Mouse (Mus musculus) fat pad, adult 2 months (tissue): ENCODE measurements around the gene Spg11.
"Not testable (repeated sequence)": the region's sequence is repeated elsewhere in the genome, so short reads cannot be mapped to it uniquely, and the experiment has no call there.

Source experiments
- DNase-seq: peaks from one replicate; pipeline ENCODE4 v3.0.0-alpha.2; 2011; ENCODE audit warnings: low read depth, low spot score; ENCODE audit errors: extremely low read depth

Gene Spg11

DNA sequence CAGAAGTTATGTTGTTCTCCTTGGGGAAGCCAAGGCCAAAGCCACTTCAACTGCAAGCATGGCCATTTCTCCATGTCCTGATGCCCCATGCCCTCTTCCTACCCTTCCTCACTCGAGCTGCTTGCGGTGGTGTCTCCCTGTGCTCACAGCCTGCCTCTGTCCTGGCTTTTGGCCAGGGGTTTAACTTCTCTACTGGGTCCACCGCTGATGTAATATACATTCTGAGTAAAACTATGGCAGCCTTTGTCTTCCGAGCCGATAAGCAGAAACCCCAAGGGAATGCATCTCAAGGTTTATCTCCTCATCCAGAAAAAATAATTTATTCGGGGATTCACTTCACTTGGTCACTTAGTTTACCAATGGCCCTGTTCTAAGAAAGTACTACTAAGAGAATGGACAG, 28.5 kb upstream of the Spg11 start:
- no peak for DNase-seq

DNA sequence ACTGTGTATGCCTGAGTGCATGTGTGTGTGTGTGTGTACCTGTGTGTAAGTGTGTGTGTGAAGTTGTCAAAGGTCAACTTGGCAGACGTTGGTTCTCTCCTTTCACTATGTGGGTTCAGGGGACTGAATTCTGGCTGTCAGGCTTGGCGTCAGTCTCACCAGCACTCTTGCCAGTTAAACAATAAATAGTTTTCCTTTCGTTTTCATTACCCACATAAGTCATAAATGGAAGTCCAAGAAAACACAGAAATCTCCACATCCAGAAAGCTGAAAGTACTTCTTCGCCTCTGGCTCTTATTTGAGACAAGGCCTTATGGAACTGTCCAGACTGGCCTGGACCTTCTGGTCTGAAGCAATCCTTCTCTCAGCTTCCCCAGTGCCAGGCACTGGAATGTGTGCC, 27.6 kb upstream of the Spg11 start:
- no peak for DNase-seq

DNA sequence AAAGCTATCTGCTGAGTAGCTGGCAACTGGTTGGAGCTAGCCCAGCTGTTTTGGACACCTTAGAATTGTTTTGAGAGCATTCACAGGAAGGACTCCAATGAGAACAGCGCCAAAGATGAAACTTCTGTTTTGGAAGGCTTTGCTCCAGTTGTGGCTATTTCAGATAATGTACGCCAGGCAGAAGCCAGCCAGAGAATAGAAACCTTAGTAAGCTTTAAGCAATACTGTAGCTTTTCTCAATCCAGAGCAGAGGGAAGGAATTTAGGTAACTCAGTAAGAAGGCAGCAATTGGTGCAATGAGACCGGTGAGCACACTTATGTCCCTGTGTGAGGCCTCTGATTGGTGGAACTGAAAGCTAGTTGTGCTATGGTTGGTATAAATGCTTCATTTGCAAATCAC, 24.9 kb upstream of the Spg11 start:
- peak; percentile 59 for DNase-seq

DNA sequence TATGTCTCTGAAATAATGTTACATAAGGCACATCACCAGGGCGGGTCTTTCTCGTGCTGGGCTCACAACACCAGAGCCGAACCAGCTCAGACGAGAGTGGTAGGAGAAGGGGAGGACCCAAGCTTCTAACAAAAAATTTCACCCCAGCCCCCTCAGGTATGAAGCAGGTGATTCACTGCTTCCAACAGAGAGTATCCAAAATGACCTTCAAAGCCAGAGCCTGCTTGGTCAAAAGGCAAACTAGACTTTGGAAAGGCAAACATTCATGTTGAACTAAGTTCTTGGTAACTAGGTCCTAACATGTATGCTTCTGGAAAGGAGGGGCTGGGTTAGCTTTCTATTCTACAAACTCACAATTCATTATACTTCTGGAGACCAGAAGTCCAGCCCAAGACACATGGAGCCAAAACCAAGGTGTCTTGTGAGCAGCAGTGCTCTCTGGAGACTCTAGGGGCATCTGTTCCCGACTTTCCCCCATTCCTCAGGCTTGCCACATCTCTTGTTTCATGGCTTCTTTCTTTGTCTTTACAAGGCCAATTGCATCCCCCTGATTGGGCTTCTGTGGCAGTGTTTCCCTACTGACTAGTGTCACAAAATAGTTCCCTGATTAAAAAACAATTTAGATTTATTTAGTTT, 23.3 kb upstream of the Spg11 start:
- no peak for DNase-seq

DNA sequence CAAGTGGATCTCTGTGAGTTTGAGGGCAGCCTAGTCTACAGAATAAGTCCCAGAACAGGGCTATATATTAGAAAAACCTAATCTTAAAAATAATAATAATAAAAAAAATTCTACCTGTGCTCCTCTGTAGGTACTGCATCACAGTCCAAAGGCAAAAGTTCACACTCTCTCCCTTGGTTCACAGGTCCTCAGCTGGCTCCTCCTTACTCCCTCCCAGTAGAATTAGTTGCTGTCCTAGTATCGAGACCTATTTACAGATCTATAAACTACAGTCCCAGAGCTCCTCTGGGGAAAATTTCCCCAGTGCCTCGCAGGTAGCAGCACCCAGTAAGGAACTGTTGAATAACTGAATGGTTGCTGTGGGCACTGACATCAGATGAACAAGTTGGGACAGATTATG, 22.6 kb upstream of the Spg11 start:
- no peak for DNase-seq

DNA sequence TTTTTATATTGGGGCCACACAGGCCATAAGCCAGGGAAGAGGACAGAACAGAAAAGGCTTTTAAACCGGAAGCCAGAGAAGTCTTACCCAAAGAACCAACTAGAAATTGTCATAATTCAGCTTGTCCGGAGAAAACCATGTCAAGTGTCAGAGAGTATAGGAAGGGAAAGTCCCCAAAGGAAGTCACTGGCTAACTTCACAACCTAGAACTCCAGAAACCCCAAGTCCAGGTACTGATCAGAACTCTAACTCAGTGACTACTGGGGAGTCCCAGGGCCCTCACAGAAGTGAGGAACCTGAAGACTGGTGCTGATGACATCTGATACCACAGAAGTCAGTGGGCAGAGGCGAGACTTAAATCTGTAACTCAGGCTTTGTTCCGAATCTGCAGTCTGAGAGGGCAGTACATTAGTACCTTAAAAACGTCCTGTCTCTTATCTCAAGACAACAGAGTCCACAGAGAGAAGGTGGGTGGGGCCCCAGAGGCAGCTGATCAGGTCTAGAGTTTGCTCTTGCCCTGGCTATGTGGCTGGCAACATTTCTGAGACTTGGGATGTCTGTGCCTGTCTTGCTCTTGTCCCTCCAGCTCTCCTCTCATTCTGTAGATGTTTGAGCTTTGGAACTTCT, 19.8 kb upstream of the Spg11 start:
- DNase-seq = no peak

DNA sequence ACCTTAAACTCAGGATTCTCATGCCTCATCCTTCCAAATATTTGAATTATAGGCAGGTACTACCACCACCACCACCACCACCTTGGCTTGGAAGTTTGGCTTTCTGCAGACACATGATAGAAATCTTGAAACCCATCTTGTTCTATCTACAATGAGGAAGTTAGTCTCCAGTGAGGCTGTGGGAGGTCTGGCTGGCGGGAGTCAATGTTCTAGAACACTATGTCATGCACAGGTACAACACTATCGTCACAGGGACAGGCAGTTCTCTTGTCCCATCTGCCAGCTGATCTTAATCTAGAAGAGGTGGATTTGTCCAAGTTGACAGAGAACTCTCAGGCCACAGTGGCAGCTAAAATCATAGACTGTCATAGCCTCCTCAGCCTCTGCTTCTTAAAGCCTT, 14.4 kb upstream of the Spg11 start:
- no peak for DNase-seq

DNA sequence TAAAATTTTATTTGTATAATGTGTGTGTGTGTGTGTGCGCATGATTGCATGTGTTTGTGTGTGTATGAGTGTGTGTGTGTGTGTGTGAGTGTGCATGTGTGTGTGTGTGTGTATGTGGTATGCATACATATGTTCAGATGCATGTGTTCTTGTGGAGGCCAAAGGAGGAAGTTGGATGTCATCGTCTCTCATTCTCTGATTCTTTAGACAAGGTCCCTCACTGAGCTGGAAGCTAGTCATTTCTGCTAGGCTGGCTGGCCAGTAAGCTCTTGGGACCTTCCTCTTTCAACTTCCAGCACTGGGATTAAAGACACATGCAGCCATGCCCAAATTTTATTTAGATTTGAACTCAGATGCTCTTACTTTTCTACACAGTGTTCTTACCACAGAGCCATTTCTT, 13.9 kb upstream of the Spg11 start:
- no peak for DNase-seq

DNA sequence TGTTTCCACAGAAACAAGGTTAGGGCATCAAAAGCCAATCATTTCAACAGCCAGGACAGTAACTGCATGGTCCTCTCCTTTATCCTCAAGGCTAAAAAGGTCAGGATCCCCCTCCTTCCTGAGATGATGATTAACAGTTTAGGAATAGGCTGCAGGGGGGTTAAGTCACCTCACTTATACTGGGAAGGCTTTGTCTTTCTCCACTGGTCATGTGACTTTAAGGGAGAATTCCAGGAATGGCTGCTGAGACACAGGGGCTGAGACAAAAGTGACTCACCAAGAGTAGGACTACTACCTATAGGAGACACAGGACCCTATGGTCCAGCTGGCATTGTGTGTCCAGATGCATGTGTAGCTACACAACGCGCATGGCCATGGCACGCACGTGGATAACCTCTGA, 9.4 kb upstream of the Spg11 start:
- no peak for DNase-seq

DNA sequence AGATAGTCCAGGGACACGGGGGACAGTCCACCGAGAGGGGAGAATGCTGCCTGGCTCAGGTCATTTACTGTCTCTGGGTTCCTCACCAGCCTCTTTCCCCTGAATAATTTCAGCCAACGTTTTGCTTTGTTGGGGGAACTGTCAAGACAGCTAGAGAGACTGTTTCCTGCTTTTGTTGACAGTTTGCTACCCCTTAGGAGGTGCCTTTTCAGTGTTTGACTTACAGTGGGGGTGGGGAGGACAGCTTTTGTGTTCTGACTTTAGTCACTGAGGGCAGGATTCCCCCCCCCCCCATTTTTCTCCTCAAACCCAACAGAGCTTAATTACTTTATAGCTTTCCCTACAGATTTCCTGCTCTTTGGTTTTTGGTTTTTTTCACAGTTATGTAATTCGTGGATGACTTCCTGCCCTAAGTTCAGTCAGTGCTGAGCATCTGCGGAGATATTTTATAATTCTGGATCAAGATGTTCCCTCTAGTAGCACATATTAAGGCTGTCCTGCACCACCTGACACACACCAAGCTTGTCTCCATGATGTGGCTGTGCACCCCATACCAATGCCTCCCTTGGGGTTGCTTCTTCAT, 8.7 kb upstream of the Spg11 start:
- DNase-seq = no peak

DNA sequence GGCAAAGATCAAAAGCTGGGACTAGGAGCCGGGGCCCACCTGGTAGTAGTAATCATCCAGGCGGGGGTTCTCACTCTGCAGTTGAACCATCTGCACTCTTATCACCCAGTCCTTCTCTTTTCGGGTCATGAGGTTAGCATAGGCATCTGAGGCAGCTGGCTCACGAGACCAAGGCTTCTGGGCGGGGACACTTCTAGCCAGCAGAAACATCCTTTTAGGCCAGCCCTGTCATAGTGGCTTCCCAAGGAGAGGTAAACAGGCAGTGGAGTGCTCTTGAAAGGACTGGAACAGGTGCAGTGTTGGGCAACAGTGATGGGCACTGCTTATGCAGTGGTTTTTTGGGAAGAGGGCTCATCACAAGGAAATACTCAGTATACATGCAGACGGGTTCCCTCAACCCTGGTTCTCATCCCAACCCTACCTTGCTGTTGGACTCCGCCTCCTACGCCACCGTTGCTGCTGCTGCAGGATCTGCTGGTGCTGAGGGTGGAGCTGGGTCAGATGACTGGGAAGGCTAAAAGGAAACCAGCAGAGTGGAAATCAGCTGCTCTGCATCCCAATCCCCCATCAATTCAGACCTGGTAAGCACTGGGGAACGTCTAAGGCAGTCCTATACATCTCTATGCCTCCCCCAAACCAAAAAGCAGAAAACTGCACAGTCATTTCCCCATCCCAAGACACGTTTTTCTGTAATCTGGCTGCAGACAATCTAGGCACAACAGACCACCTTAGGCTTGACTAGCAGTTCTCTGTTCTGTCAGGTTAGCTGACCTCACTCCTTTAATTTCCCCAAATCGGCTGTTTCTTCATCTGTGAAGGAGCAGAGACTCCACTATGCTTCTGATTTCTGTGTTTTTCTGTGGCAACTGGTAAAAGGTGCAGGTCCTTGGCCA, 7.7 kb upstream of the Spg11 start:
- DNase-seq = no peak

DNA sequence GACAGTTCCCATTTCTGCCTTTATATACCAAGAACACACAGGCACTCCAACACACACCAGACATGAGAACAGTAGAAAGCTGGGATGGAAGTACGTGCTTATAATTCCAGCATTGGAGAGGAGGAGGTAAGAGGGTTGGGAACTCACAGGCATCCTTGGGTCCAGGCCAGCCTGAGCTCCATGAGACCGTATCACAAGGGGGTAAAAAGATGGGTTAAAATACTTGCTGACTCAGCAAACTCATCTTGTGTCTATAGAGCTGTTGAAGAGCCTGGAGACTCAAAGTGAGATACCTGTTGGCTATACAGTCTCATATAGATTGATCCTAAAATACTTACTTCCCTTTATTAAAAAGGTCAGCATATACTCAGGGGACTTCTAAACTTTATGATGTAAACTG, 1.3 kb downstream of the Spg11 start:
- DNase-seq = no peak

DNA sequence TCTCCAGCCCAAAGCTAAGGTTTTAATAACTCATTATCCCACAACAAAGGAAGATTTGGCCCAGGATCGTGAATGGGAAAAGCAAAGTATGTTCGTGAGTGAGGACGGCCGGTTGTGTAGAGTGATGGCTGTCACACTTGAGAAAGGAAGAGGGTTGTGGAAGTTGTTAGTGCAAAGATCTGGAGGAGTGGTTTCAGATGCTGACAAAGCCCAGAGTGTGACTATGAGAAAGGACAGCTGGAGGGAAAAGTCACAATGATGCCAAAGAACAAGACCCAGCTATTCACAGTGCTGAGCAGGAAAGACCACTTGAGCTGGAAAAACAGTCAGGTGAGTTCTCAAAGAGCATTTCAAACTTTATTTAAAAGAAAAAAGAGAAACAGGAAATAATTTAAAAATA, 8.5 kb downstream of the Spg11 start:
- DNase-seq = no peak

DNA sequence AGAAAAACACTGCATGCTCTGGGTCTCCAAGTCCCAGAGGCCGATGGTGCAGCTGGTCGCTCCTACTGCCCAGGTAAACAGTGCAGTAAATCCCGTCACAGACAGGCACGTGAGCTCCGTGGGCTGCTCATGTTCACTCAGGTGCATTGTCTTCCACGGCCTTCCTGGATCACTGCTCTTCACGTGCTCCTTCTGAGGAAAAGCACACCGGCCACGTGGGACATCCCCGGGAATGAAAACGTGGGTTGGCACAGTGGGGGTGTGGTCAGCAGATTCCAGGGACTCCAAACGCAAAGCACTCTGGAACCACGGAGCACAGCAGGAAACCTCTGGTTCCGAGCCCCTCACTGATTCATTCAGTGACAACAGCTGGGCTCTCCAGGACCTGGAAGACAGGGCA, 10.1 kb downstream of the Spg11 start:
- no peak for DNase-seq

DNA sequence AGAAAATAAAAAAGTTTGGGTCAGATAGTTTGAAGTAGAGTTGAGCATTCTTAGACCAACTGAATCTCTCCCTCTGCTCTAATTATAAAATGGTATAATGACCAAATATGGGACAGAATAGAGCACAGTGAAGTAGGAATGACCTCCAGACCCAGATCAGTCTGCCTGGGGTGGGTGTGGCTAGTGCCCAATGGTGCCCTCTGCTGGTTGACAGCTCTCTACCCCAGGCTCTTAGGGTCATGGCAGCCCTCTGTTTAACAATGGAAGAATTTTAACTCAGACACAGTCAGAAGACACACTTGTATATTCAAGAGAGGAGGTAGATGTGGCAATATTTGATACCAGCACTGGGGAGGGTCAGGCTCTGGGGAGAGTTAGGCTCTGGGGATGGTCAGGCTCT, 16.1 kb downstream of the Spg11 start:
- DNase-seq = no peak

DNA sequence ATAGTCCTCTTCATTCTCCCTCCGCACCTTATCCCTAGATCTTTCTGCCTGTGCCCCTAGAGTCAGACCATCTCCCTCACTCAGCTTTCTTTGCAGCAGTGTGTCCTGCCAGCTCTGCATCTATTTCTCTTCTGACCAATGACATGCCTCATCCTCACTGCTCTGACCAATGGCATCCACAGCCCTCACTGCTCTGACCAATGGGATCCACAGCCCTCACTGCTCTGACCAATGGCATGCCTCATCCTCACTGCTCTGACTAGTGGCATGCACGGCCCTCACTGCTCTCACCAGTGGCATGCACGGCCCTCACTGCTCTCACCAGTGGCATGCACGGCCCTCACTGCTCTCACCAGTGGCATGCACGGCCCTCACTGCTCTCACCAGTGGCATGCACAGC, 20.5 kb downstream of the Spg11 start:
- DNase-seq = not testable (repeated sequence)

DNA sequence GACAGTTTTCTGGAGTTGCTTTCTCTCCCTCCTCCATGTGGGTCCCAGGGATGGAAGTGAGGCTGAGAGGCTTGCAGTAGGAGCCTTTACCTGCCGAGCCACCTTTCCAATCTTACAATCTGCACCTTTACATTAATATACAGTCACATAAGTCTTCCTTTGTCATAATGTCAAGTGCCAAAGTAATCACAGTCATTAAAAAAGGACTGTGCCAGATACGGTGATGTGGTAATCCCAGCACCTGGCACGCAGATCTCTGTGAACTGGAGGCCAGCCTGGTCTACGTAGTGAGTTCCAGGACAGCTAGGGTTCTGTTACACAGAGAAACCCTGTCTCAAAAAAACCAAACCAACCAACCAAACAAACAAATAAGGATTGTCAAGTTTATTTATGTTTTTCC, 24.3 kb downstream of the Spg11 start:
- peak; percentile 47 for DNase-seq

DNA sequence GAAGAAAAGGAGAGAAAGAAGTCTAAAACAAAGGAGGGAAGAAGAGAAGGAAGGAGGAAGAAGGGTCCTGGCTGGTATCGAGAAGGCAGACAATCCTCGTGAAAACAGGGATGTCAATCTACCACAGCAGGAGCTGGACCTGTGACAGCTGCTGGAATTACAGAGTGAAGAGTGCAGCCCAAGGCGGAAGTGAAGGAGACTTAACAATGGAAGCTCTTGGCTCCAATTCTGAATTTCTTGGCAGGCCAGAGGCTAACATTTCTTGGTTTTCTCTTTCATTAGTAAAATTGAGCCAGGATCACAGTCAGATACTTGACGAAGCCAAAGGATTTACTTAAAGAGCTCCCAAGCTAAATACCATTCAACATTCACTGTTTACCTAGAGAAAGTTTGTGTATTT, 31.7 kb downstream of the Spg11 start:
- peak; percentile 65 for DNase-seq

DNA sequence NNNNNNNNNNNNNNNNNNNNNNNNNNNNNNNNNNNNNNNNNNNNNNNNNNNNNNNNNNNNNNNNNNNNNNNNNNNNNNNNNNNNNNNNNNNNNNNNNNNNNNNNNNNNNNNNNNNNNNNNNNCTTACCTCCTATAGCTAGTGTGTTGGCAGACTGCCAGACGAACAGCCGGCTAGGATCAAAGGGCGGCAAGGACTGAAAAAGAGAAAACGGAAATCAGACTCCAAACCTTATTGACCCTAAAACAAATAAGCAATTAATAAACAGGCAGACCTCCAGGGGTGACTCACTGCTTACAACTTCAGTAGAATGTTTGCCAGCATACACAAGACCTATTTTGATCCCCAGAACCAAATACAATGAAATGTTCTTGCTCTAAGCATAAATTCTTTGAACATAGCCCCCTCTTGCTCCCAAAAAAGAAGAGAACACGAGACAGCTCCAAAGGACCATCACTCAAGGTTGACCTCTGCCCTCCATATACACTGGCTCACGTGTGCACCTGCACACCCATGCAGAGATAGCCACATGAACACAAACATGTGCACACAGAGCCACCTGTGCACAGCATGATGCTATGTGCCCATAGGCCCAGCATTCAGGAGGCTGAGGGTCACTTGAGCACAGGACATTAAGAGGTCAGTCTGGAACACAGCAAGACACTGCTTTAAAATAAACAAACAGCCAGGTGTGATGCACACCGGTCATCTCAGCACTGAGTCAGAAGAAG, 36.3 kb downstream of the Spg11 start:
- no peak for DNase-seq

DNA sequence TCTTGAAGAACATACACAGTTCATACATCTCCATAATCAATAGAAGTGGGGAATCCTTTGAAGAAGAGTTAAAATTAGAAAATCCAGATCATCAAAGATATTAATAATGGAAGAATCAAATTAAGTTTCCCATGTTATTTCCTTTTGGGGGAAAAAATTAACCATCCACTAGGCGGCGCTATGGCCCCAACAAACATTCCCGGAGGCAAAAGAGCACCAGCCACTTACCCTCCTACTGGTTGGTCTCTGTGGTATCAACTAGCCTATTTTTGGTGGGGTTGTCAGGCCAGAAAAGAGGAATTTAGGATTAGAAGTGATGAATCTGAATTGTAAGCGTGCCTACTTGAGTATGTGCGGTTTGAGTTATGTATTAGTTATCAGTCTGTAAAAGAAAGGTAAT, 48.3 kb downstream of the Spg11 start:
- DNase-seq = no peak
